Mouse (Mus musculus) liver, postnatal 0 days (tissue): ENCODE data around the gene Bcl2l13. TPM values are rescaled to one million over a fixed set of nuclear protein-coding genes. Genes with fewer than 3 reads are reported as not detected.
"Not testable (repeated sequence)": the region's sequence is repeated elsewhere in the genome, so short reads cannot be mapped to it uniquely, and the experiment has no call there.

Experiments
- ATAC-seq: fragments of 200-750 bp; cut with Nextera tagmentation; 2 replicates; pipeline ENCODE4 v1.8.0; 2017; ENCODE audit warnings: mild to moderate bottlenecking, moderate library complexity
- DNase-seq: peaks from one replicate; pipeline ENCODE4 v3.0.0-alpha.2; 2016
- H3K27ac ChIP-seq: fragments of 300-500 bp; sonication (generic); 2 replicates; pipeline ENCODE4 v1.5.1; 2014; ENCODE audit warnings: antibody characterized with exemption, moderate library complexity, mild to moderate bottlenecking, low read depth
- H3K27me3 ChIP-seq: fragments of 300-500 bp; sonication (generic); 2 replicates; pipeline ENCODE4 v1.6.1; 2014; ENCODE audit warnings: low read length, control low read depth, mixed read lengths; ENCODE audit not compliant: insufficient read depth
- H3K36me3 ChIP-seq: fragments of 300-500 bp; sonication (generic); replicated peaks from 2 replicates; pipeline ENCODE4 v1.6.1; 2014; ENCODE audit warnings: mild to moderate bottlenecking, control low read depth, low read length, moderate library complexity, mixed read lengths; ENCODE audit not compliant: insufficient read depth
- H3K4me1 ChIP-seq: fragments of 300-500 bp; sonication (generic); 2 replicates; pipeline ENCODE4 v1.6.1; 2014; ENCODE audit warnings: antibody characterized with exemption, mild to moderate bottlenecking, control low read depth; ENCODE audit not compliant: insufficient read depth
- H3K4me2 ChIP-seq: fragments of 300-500 bp; sonication (generic); 2 replicates; pipeline ENCODE4 v1.6.1; 2014; ENCODE audit warnings: low read depth, mild to moderate bottlenecking, low read length, moderate library complexity, mixed read lengths
- H3K4me3 ChIP-seq: fragments of 300-500 bp; sonication (generic); 2 replicates; pipeline ENCODE4 v1.5.1; 2014; ENCODE audit warnings: low read depth, low read length
- H3K9ac ChIP-seq: fragments of 300-500 bp; sonication (generic); replicated peaks from 2 replicates; pipeline ENCODE4 v1.6.1; 2014; ENCODE audit warnings: mild to moderate bottlenecking, moderate library complexity
- H3K9me3 ChIP-seq: fragments of 300-500 bp; sonication (generic); 2 replicates; pipeline ENCODE4 v1.6.1; 2016; ENCODE audit warnings: mild to moderate bottlenecking, control low read depth, low read length, mixed read lengths
- CTCF ChIP-seq: sonication (generic); IDR thresholded peaks from 2 replicates; pipeline ENCODE4 v1.5.1; 2016; ENCODE audit warnings: antibody characterized with exemption, low read depth
- EP300 ChIP-seq: IDR thresholded peaks from 2 replicates; pipeline ENCODE4 v1.6.1; 2016; ENCODE audit warnings: antibody characterized with exemption, low read depth, mild to moderate bottlenecking
- WGBS: fragments of 180-500 bp; shearing (Covaris S2); extraction: QIAGEN DNeasy Blood & Tissue Kit; methylation state at CpG from one replicate; pipeline ENCODE4 v1.1.7; 2014; ENCODE audit not compliant: insufficient replicate concordance; 5-methylcytosine and 5-hydroxymethylcytosine counted together
- polyA plus RNA-seq: library from polyadenylated mRNA; unstranded; fragments of >200 nt; fragmentation: Nextera tagmentation; extraction: Ambion mirVana; gene quantifications from 2 replicates; pipeline ENCODE4 v1.2.1, GENCODE M21; 2015

The Bcl2l13 gene
- polyA plus RNA-seq, 1 experiment from 2014 or later: 18.4 TPM

GRCm38 (mm10) chr6:120901776-120902645 lies 66.0 kb downstream of the Bcl2l13 start:
- Histone ChIP-seq H3K9ac (no peak overlapping the region), H3K4me3 (no peak overlapping the region), H3K4me1 (peaks cover 10% of the 10 kb centered on the region), H3K27me3 (no peaks in the 10 kb centered on the region), H3K4me2 (no peak overlapping the region), H3K27ac (no peak overlapping the region), H3K9me3 (no peaks in the 10 kb centered on the region), H3K36me3 (peaks cover 12% of the 10 kb centered on the region)
- ATAC-seq (no peak), DNase-seq (peak; percentile 31)
- 69% methylated on average over 14 of the region's 14 CpGs for WGBS
- TF ChIP-seq EP300 (no peak), CTCF (no peak)

- peak; percentile 83 for TF ChIP-seq CTCF
- TF ChIP-seq EP300: peak; percentile 12; the same call in 1 of the 2 replicates
- peak; percentile 64 for DNase-seq
- Histone ChIP-seq H3K36me3 (peaks cover 8% of the 10 kb centered on the region), H3K27me3 (no peaks in the 10 kb centered on the region), H3K4me2 (peak overlapping the region; percentile 47), H3K4me3 (no peak overlapping the region), H3K9ac (no peak overlapping the region), H3K4me1 (peaks cover 10% of the 10 kb centered on the region), H3K9me3 (no peaks in the 10 kb centered on the region), H3K27ac (peak overlapping the region; percentile 58)
- WGBS: 29% methylated on average over 5 of the region's 5 CpGs
- ATAC-seq: peak; percentile 75
These were observed 67.5 kb downstream of the Bcl2l13 start for GRCm38 (mm10) chr6:120903450-120903912.

- Histone ChIP-seq H3K4me3 (no peak overlapping the region), H3K9ac (no peak overlapping the region), H3K9me3 (no peaks in the 10 kb centered on the region), H3K36me3 (peaks cover 6% of the 10 kb centered on the region), H3K4me2 (peak overlapping the region; percentile 47), H3K27ac (peak overlapping the region; percentile 58), H3K27me3 (no peaks in the 10 kb centered on the region), H3K4me1 (peaks cover 10% of the 10 kb centered on the region)
- no peak for TF ChIP-seq EP300
- TF ChIP-seq CTCF: no peak
- ATAC-seq (no peak), DNase-seq (no peak)
- 61% methylated on average over 11 of the region's 11 CpGs for WGBS
These were observed 67.9 kb downstream of the Bcl2l13 start for GRCm38 (mm10) chr6:120903961-120904360.

GRCm38 (mm10) chr6:120905111-120905510 lies 69.1 kb downstream of the Bcl2l13 start:
- 72% methylated on average over 5 of the region's 5 CpGs for WGBS
- peaks cover 6% of the 10 kb centered on the region for H3K36me3 ChIP-seq
- peaks cover 10% of the 10 kb centered on the region for H3K4me1 ChIP-seq
- no peaks in the 10 kb centered on the region for H3K27me3 ChIP-seq
- no peak overlapping the region for H3K4me3 ChIP-seq
- no peaks in the 10 kb centered on the region for H3K9me3 ChIP-seq
- H3K4me2 ChIP-seq: no peak overlapping the region
- DNase-seq (no peak), ATAC-seq (peak; percentile 66)
- H3K9ac ChIP-seq: no peak overlapping the region
- peak overlapping the region; percentile 57 for H3K27ac ChIP-seq
- TF ChIP-seq EP300 (no peak), CTCF (no peak)

- Histone ChIP-seq H3K27ac (no peak overlapping the region), H3K36me3 (peaks cover 6% of the 10 kb centered on the region), H3K4me2 (no peak overlapping the region), H3K4me1 (peaks cover 21% of the 10 kb centered on the region), H3K9me3 (no peaks in the 10 kb centered on the region), H3K4me3 (no peak overlapping the region), H3K27me3 (no peaks in the 10 kb centered on the region), H3K9ac (no peak overlapping the region)
- DNase-seq (no peak), ATAC-seq (no peak)
- TF ChIP-seq CTCF: no peak
- TF ChIP-seq EP300: no peak
- 92% methylated on average over 6 of the region's 6 CpGs for WGBS
These were observed 70.5 kb downstream of the Bcl2l13 start for GRCm38 (mm10) chr6:120906521-120906920.

- WGBS: 78% methylated on average over 9 of the region's 10 CpGs
- H3K4me1 ChIP-seq: peaks cover 37% of the 10 kb centered on the region
- H3K27me3 ChIP-seq, H3K9me3 ChIP-seq, H3K4me3 ChIP-seq, ATAC-seq, H3K36me3 ChIP-seq, DNase-seq, H3K9ac ChIP-seq, H3K4me2 ChIP-seq: not testable (repeated sequence)
- H3K27ac ChIP-seq: peak overlapping the region; percentile 30; the same call in 1 of the 2 replicates
These were observed 72.0 kb downstream of the Bcl2l13 start for GRCm38 (mm10) chr6:120907876-120908597.
